ENCODE assay signal across 13 mouse cellular contexts in the genomic region with DNA sequence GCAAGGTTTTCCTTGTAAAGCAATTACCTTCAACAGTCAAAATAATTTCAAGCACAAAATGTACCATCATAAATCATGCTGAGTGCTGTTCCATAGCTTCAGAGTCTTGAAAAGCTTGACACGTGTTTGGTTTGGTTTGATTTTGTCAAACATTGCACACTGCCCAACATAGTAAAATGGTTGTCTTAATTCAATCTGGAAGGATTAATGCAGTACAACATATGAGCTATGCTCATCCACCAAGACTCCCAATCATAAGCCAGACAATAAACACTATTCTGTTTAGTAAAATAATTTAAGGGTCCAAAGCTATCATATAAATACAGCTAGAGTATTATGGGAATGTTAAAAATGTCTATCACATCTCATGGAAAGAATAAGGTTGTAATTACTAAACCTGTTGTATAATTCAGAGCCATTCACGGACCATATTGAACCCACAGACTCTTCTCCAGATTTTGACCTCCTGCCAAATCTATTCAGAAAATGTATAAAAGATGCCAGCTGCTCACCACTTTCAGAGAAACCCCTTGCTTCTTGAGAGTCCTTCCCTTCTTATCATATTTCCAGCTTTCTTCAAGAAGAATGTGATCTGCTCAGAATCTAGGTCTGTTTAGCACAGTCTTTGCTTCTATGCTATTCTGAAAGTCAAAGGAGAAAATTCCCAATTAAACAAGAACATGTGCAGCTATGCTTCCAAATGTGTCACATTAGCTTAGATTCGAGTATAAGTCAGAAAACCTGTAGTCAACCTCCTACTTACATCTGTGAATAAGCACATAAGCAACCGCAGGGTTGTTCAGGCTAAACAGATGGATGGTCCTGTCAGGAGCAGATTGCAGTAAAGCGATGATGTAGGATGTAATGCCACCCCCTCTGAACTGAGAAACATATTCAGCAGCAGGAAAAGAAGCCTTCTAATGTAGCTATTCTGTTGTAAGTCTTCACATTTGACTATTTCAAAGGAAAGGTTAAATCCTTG.
DNase-seq lines count a peak whose midpoint lies in the region; ATAC-seq and TF ChIP-seq lines count a peak whose summit lies in the region.
"Had no signal": no experiment of that assay in that cellular context is flagged by ENCODE, and none has a peak within 500 bp of the region (broad histone marks: within the 10 kb centered on the region; RNA-seq: fewer than 3 reads in every experiment).

No protein-coding gene starts in this region.

- peak overlapping the region; percentile 8; the same call in 1 of the 2 replicates for H3K4me3 ChIP-seq in layer of hippocampus, adult 2 months
- H3K4me3 ChIP-seq in neural tube, embryonic 15.5 days (replicated peaks) = no peak overlapping the region
- H3K4me3 ChIP-seq: embryonic facial prominence, embryonic 13.5 days; gastrocnemius, adult 2 months; limb, embryonic 13.5 days had no signal

- intact Hi-C loops in left cerebral cortex, postnatal 14 days (cut with DNase I) = no loop called here

- H3K4me1 ChIP-seq in neural tube, embryonic 15.5 days = no peaks in the 10 kb centered on the region
- H3K4me1 ChIP-seq: embryonic facial prominence, embryonic 13.5 days; limb, embryonic 13.5 days had no signal

- no peaks in the 10 kb centered on the region for H3K9me3 ChIP-seq in neural tube, embryonic 15.5 days (replicated peaks)
- H3K9me3 ChIP-seq: embryonic facial prominence, embryonic 13.5 days; limb, embryonic 13.5 days had no signal

- 59% methylated on average over 5 of the region's 5 CpGs for WGBS in neural tube, embryonic 15.5 days

- no peak for TF ChIP-seq POLR2A in brain, embryonic 14.5 days (IDR thresholded peaks at IDR 0.05; ENCODE audit: borderline replicate concordance, extremely low read depth, insufficient read depth, insufficient read length, poor library complexity, severe bottlenecking)

- H3K4me2 ChIP-seq in neural tube, embryonic 15.5 days = no peak overlapping the region
- H3K4me2 ChIP-seq: embryonic facial prominence, embryonic 13.5 days; limb, embryonic 13.5 days had no signal

- no peaks in the 10 kb centered on the region for H3K36me3 ChIP-seq in neural tube, embryonic 15.5 days
- H3K36me3 ChIP-seq: embryonic facial prominence, embryonic 13.5 days; limb, embryonic 13.5 days had no signal

- no peak overlapping the region for H3K9ac ChIP-seq in neural tube, embryonic 15.5 days (replicated peaks)
- H3K9ac ChIP-seq: embryonic facial prominence, embryonic 13.5 days; limb, embryonic 13.5 days had no signal

- ATAC-seq in neural tube, embryonic 15.5 days (ENCODE audit: low FRiP score) = no peak

- TF ChIP-seq CTCF in brain, embryonic 14.5 days (IDR thresholded peaks at IDR 0.05; ENCODE audit: borderline replicate concordance, extremely low read depth, insufficient read depth, insufficient read length) = no peak
- no peak for TF ChIP-seq CTCF in layer of hippocampus, adult 2 months (conservative IDR thresholded peaks at IDR 0.05)

- no peaks in the 10 kb centered on the region for H3K27me3 ChIP-seq in neural tube, embryonic 15.5 days (replicated peaks)
- H3K27me3 ChIP-seq: embryonic facial prominence, embryonic 13.5 days; limb, embryonic 13.5 days had no signal

- peak; percentile 2 to 17 for DNase-seq in cerebellum, postnatal 14 days
- DNase-seq in cerebellum, adult 8-10 months = no peak
- DNase-seq in brain, embryonic 14.5 days (ENCODE audit: low read depth) = peak; percentile 86
- DNase-seq in layer of hippocampus, adult 2 months (ENCODE audit: low spot score in 2 of 2) = peak; percentile 73 to 87
- peak; percentile 43 to 76 for DNase-seq in left cerebral cortex, postnatal 14 days (ENCODE audit: low spot score in 2 of 2)
- no peak for DNase-seq in ovary, adult 18-20 months (ENCODE audit: low spot score)
- DNase-seq in kidney, adult 11 months = no peak
- DNase-seq: cerebellum, adult 9-11 months; gastrocnemius, adult 2 months; lung, adult 2 months had no signal

- H3K27ac ChIP-seq in layer of hippocampus, adult 2 months = peak overlapping the region; percentile 91
- H3K27ac ChIP-seq in neural tube, embryonic 15.5 days (replicated peaks) = no peak overlapping the region
- H3K27ac ChIP-seq: embryonic facial prominence, embryonic 13.5 days; gastrocnemius, adult 2 months; limb, embryonic 13.5 days had no signal

Comparison
In these comparisons a context has a peak if more than half of its experiments do, and no peak if none do; other contexts are left out.
1. DNase-seq: peak in cerebellum, postnatal 14 days (2 of 2), brain, embryonic 14.5 days (single experiment), layer of hippocampus, adult 2 months (2 of 2) and left cerebral cortex, postnatal 14 days (2 of 2); none in cerebellum, adult 8-10 months (single experiment), ovary, adult 18-20 months (single experiment) and kidney, adult 11 months (single experiment).